Mouse (Mus musculus) urinary bladder, postnatal 4 days (tissue): ENCODE results near the gene Pappa.

Experiments
- DNase-seq, 2 experiments: peaks; one replicate each; pipeline ENCODE4 v3.0.0; 2021 to 2022; ENCODE audit warnings: low spot score in 2 of 2

Gene Pappa

DNA sequence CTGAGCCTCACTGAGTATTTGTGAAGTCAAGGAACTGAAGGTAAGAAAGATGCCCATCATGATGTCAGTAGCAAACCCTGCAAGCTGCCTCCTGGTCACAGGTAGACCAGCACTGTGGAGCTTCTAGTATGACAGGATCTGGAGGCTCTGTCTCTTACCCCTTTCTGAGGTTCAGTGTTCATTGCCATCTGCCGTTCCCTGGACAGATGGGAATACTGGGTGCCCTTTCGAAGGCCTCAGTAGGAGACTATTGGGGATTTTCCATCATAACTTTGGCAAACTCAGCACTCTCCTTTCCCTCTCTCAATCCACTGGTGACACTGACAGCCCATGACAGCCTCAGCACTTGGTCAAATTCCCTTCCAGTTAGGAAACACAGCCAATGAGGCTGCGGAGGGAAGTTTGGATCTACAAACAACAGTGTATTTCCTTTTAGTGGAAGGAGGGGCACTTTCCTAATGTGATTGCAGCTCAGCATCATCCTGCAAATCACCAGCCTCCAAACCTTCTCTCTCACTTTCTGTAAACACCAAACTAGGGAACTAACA is 42.4 kb downstream of the Pappa start:
- no peak for DNase-seq

DNA sequence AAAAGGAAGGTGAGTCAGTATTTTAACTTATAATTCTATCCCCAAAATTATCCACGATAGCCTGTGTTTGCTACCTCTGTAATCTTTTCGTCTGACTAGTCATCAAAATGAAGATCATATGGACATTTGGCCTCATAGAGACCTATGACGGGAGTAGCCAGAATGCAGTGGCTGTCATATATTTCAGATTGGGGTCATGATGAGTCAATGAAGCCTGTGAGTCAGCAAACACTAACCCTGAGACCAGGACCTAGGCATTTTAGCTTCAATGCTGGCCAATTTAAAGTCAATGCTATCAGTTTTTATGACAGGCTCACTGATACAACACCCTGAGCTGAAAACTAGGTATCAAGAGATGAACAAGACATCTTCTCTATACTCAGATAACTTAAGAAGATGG is 50.5 kb downstream of the Pappa start:
- no peak for DNase-seq

DNA sequence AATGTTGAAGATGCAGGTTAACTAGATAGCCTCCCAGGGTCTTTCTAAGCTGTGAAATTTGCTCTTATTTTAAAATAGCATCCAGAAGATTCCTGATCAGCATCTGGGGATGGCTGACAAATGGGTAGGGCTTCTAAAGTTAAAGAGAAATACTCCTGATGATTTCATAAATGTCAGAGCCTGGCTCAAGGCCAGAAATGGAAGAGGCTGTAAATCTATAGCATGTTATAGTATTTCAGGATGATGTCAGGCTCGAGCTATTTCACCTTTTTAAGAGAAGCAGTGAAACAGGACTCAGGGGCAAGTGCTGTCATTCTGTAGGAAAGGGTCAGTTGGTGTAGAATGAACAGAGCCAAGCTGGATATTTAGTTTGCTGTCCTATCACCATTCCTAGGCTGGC is 54.2 kb downstream of the Pappa start:
- no peak for DNase-seq

DNA sequence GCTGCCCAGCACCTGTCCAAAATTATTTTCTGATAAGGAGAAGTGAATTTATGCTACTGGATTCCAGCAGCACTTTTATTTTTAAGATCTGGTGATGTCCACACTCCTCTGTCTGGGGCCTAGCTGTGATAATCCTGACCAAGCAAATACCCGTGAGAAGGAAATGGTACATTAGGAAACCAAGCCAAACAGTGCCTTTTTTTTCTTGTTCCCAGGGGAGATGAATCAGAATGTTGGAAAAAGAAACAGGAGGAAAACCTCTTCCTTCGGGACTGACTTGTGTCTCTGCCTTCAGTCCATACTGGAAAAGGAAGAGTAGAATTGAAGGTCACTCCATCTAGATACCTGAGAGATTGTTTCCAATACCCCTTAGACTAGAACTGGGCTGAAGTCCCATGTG is 63.3 kb downstream of the Pappa start:
- no peak for DNase-seq

DNA sequence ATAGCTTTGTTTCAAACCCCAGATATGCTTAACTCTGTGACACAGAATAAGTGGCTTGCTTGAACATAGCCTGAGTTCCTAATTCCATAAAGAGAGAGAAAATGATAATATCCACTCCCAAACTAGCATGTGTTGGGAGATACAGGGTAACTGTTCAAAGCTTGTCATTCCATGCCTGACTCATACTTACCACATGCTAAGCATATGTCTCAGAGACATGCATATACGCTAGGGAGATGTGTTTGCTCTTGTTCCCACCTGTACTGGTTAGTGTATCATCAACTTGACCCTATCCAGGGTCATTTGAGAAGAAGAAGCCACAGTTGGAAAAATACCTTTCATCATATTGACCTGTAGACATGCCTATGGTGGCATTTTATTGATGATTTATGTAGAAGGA is 63.7 kb downstream of the Pappa start:
- no peak for DNase-seq

DNA sequence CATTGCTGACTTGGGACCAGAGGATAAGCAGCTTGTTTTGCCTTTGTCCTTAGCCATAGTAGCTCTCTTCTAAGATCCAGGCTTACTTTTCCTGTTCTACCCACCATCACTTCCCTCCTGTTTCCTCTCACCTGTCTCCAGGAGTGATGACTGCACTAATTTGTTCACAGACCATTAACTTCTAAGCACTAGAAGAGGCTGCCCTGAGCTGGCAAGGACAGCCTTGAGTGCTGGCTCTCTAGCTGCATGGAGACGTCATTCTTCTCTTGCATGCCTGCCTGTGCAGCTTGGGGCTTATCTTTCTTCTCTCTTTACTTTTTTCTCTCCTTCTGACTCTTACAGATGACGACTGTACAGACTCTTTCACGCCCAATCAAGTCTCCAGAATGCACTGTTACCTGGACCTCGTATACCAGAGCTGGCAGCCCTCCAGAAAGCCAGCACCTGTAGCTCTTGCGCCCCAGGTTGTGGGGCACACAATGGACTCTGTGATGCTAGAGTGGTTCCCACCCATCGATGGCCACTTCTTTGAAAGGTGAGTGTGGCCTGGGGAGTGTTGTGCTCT is 65.0 kb downstream of the Pappa start:
- DNase-seq, result no peak

DNA sequence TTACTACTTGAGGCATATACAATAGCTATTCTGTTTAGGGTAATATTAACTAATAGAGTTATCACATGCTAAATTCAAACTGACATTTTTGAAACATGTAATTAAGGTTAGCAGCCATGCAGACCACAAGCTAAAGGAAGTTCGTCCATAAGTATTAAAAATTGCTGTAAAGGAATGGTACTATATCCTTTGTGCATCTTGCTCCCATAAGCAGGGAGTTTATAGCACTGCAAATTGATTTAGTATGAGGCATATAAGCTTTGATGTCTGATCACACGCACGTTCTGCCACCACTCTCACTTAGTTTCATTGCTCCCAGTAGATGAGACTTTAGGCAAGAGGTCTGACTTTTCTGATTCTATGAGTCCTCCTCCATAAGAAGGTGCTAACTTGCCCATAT is 68.8 kb downstream of the Pappa start:
- DNase-seq, result no peak

DNA sequence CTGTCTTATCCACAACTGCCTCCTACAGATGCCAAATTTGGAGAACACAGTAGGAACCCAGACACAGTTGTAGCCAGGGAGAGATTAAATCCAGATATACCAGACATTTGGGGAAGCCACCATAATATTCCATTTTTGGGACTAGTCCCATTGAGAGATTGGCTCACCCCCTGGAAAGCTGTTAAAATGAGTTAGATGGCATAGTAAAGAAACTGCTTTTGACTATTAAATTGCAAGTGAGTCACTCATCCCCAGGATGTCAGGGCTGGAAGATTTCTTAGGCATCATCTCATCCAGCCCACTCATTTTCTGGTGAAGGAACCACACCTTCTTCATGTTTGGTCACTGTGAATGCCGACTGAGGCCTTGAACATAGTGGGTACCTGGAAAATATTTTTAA is 72.0 kb downstream of the Pappa start:
- DNase-seq, result no peak

DNA sequence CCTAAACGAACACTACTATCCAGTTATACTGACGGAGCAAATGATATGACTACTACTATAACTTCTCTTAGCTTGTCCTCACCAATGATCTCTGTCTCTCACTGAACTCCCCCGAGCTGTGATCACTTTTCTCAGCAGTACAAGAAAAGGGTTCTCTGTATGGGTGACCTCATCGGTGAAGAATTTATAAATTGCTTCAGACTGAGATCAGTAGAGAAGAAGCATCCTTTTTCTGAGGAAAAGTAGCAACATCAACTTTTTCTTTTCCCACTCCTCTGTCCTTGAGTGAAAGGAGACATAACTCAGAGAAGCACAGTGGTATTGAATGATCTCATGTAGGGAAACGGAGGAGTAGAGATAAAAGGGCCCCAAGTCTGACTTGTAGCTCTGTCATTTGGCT is 79.7 kb downstream of the Pappa start:
- no peak for DNase-seq

DNA sequence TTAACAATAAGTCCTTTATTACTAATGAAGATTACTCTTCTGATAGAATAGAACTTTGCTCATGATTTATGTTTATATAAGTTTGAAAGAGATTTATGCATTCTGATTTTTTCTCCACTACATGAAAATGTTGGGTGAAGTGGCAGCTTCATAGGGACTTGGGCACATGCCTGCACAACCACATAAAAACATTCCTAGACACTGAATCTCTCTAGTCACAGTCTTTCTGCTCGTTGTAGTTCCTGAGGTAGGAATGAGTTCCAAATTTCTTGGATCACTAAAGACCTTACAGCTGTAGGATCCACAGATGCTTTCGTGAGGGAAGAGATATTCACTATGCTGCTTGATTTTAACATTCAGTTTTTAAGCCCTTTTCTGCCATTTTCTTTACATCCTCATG is 81.5 kb downstream of the Pappa start:
- no peak for DNase-seq

DNA sequence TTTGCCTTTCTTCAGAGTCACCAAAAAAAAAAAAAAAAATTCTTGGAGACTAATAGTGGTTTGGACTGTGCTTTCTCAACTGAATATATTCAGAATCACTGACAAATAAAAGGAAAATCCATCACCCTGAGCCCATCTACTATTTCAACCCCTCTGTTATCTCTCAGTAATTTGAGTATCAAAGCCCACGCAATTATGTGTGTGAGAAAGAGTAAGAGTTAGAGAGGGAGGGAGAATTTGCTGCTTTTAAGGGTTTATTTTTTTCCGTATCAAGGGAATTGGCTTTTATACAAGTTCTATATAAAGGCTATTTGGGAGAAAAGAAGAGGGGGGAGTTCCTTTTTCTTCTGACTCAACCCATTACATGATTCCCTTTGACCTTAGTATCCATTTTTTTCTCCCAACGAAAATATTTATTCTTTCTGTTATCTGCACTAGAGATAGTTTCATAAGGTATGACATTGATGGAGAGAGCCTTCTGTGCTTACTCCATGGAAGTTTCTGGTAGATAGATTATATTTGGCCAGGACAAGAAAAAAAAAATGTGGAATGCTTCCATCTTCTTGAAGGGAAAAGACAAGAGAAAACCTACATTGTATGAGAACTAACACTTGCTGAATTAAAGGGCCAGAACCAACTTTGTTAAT is 85.5 kb downstream of the Pappa start:
- no peak for DNase-seq

DNA sequence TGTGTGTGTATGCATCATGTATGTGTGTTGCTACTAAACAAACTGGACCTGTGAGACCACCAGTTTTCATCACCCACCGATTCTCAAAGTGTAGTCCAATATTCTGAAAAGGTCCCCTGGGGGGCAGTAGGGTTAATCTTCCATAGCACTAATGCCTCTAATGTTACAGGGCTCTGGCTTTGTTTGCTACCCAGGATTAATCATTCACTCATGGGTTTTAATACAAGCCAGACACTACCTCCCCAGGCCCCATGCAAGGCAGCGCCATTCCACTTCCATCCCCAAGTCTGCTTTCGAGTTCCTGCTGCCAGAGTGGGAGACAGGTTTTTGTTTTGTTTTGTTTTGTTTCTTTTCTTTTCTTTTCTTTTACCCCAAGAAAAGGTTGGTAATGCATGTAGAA is 92.7 kb downstream of the Pappa start:
- DNase-seq, result no peak

DNA sequence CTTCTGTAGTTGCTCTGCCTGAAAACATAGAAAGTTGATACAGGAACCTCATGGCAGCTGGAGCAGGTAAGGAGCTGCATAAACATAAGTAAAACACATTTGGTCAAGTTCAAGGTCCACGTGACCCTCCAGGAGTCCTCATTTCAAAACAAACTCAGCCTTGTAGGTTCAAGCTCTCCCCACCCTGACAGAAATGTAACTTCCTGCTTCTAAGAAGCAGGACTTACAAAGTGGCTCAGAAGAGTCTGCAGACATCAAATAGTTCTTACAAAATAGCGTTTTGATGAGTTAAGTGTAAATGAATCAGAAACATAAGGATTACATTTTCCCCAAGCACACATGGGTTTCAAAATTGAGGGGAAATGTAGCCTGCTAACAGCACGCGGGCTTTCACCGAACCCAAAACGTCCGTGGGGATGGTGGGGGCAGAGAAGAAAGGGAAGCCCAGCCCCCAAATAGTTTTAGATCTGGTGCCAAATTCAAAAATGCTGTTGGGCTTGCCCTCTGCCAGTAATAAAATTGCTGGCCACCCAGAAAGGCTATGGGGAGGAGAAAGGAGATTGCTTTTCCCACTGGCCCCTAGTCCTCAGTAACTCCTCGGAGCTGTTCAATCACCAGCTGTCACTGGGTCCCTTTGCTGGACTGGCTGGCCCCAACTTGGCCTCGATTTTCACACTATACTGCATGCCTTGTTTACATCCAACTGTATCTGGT is 93.8 kb downstream of the Pappa start:
- no peak for DNase-seq

DNA sequence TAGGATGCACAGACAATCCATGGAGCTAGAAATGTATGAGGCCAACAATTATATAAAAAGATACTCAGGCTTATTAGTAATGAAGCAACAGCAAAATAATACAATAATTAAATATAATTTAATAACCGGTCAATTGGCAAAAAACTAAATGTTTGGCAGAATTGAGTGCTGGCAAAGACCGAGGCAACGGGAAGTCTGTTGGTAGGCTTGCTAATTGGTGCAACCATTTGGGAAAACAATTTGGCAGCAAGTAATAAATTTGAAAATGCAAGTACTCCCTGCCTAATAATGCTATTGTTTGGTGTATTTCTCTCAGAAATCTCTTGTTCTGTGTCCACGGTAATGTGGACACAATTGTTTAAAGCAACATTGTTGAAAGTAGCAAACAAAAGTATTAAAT is 99.9 kb downstream of the Pappa start:
- no peak for DNase-seq

DNA sequence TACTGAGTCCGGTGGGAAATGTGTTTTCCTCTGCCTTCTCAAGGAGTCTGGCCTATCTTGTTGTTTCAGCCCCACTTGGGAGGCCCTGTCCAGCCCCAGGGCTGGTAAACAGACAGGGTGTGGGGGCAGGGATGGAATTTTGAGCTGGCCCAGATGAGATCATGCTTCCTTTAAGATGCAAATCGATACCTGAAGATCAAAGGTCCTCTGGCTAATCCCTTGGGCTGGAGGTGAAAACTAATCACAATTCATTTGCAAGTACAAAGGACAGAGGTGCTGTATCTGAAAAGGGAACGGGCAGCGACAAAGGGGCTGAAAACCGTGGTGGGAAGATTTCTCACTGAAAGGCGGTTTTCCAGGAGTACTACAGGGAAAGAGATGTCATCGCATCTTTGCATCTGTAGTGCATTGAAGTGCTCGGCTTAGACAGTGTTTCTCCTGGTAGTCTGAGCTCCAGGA is 114.6 kb downstream of the Pappa start:
- no peak for DNase-seq

DNA sequence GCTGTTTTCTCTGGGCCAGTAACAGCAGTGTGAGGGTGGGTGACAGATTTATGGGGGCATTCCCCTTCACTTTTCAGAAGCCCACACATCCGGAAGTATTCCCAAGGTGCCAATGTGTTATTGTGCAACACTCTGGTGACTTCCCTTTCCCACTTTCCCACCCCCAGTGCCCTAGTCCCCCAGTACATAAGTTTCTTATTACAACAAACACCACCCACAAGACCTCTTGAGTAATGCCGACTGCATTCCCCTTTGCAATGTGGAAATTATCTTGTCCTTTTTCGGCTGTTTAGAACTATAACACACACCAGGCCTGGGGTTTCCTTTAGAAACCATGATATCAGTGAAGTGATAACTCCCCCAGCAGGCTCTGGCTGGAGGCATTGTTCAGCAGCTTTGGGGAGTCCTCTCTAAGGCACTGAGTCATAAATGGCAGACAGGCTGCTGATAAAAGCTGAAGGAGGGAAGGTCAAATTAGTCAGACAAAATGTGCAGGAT is 118.5 kb downstream of the Pappa start:
- DNase-seq, result no peak

DNA sequence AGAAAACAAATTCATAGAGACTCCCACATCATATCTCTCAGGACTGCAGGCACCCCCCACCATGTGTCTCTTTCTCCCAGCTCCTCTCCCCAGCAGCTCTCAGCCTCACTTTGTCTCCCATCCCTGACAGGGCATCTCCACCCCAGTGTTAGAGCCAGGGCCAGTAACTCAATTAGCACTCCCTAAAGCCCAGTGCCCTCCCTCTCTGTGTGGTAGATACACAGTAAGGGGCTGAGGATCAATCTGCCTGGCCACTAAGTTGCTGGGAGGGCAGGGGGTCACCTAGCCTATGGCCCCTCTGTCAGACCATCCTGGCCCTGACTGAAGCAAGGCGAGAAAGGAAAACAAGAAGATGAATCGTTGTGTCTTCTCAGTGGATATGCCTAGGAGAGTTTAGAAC is 119.3 kb downstream of the Pappa start:
- DNase-seq, result no peak

DNA sequence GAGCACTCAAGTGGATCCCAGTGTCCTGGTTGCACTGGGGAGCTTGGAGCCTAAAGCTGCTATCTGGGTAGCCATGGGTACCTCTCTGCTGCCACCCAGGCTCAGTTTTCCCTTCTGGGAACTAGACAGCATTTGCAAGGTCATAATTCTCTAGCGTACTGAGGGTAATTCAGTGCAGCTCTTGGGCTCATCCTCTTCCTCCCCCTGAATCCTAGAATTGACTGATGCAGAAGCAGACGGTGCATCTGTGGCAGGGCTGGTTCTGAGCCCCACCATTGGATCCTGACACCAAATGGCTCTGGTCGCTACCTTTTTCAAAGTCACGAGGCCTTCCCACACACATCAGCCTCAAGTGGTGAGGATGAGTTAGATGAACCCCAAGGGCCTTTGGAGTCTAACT is 121.0 kb downstream of the Pappa start:
- DNase-seq, result no peak

DNA sequence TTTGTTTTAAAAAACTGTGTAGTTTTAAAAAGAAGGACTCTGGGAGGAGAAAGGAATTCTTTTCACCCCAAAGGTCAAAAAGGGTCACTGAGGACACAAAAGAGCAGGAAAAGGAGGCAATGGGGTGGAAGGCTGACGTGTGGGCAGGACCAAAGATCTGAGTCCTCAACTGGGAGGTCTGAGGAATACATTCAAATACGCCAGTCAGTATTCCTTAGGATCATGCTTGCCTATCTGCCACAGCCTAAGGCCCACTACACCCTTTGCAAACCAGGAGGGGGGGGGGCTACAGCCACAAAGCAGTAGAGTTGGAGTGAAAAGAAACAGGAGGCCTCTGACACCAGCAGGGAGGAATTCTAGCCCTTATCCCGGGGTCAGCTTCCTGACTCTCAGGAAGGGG is 121.5 kb downstream of the Pappa start:
- no peak for DNase-seq

DNA sequence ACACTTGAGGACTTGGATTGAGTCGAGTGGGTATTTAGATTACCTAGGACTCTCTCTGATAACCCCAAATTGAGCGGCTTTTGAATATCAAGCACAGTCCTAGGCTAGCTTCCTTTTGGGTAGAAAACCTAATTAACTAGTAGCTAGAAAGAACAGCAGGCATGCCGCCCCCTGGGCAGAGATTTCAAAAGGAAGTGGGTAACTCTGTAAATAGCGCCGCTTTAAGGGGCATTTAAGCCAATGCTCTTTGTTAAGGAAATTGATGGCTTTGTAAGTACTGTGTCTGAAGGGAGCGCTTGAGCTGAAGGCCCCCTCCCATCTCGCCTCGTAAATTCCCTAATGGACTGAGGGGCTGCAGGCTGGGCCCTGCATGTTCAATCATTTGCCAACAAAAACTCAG is 128.2 kb downstream of the Pappa start:
- no peak for DNase-seq

DNA sequence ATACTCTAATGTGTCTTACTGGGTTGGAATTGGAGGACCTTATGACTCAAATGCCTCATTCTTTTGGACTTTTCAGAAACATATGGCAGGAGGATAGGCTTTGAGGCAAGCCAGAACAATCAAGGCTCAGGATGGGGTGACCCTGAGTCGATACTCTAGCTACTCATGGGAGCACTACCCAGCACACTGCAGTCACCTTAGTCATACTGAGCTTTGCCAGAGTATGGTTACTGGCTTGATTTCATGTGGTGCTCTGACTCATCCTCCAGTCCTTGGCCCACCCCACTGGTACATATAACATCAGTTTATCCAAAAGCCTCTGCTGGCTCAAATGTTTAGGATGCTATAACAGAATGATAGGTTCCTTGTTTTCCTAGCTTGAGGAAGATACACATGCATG is 130.1 kb downstream of the Pappa start:
- no peak for DNase-seq

DNA sequence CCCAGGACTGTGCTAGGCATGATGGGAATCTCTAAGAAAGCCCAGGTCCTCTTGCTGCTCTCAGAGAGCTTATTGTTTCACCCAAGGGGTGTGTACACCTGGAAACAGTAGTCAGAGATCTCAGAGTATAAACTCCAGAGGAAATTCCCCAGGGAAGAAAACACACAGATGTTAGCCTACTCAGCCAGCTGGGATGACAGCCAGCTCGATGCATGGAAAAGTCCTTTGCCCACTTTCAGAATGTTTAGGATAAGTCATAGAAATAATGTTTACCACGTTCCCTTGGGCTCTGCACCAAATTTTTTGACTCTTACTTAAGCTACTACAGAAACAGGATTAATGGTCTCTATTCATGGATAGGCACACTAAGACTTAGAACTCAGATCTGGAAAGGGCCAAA is 143.1 kb downstream of the Pappa start:
- DNase-seq, result no peak

DNA sequence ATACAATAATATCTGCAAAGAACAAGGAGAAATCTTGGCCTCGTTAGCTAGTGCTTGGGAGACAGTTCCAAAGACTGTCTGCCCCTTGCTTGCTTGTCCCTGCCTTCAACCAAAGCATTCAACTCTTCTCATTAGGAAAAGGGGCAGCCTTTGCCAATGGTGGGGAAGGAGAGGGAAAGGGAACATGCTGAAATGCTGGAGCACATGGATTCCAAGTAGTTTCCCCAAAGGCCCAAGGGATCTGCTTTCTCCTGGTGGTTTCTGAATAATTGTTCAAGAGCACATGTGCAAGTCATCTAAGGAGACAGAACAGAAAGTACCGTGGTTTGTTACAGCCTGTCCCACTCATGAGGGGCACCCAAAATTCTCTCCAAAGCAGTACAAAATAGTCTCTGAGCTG is 146.0 kb downstream of the Pappa start:
- DNase-seq, result no peak
